Mouse (Mus musculus) small intestine, adult 2 months (tissue): ENCODE data around the gene Cryzl2.

Experiments used
- CTCF ChIP-seq: fragments of 200-500 bp; IDR thresholded peaks from 2 replicates; pipeline ENCODE4 v1.5.1; 2012; ENCODE audit warnings: low read depth, mild to moderate bottlenecking, control low read depth, inconsistent platforms, low read length, moderate library complexity, mixed read lengths; ENCODE audit not compliant: insufficient replicate concordance, insufficient read length; ENCODE audit errors: extremely low read depth
- POLR2A ChIP-seq: fragments of 200-500 bp; IDR thresholded peaks from 2 replicates; pipeline ENCODE4 v1.6.1; 2012; ENCODE audit warnings: low read depth, mild to moderate bottlenecking, control low read depth, inconsistent platforms, low read length, moderate library complexity

GRCm38 (mm10) chr1:157427604-157428003, 30.8 kb upstream of the Cryzl2 start:
- TF ChIP-seq CTCF (no peak), POLR2A (no peak)
